Mouse (Mus musculus): Measurements from ENCODE around the gene Edaradd.

Edaradd gene

DNA sequence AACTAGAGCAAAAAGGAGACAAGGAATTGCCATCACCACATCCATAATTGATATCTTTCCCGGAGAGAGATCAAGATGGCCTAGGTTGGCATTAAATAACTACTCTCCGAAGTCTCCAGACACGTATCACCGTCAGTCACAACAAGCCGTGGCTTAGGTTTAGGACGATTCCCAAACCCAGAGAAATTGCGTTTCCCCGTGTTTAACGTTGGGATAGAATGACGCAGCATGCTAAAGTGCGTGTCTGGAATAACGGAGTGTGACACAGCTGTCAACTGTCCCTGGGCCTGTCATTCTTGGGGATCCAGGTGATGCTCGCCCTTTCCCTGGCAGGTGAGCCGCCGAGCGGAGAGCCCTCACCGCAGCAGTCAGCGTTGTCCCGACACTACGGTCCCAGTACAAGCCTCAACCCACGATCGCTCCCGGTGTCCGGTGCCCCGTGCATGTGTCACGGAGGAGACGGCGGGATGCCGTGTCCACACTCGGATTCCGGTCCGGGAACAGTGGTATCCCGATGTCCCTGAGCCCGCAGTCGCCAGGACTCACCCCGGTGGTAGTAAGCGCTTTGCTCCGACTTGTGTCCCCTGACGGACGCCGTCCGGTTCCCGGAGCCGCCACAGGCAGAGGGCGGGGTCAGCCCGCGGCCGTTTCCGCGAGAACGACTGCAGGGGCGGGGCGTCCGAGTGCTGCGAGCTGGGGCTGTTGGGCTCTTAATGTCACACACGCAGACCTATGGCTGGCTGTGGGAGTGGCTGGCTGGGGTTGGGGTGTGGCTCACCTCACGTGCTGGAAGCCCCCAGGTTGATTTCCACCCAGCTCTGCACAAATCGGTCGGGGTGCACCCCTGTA is 59.1 kb downstream of the Edaradd start:
- peak; percentile 92 for DNase-seq (ENCODE audit: low spot score)

- peak; percentile 75 for DNase-seq (ENCODE audit: low spot score)
Measured at GRCm38 (mm10) chr13:12460443-12460842, 59.8 kb downstream of the Edaradd start.

DNA sequence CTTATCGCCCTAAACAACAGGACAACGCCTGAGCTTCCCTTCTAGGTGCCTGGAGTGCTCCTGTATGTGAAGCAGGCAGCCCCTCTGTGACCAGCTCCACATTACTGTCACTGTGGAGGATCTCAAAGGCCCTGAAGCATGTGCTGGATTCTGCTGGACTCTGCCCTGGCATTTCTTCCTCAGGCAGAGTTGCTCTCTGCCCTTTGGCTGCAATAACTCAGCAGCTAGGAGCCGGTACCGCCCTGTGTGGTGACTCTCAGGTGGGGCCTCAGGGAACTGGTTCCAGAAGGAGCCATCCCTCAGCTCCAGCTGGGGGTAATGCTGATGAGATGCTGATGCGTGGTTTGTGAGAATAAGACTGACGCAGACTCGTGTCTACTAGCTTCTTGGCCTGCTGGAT is 63.5 kb downstream of the Edaradd start:
- DNase-seq (ENCODE audit: low spot score) = no peak

DNA sequence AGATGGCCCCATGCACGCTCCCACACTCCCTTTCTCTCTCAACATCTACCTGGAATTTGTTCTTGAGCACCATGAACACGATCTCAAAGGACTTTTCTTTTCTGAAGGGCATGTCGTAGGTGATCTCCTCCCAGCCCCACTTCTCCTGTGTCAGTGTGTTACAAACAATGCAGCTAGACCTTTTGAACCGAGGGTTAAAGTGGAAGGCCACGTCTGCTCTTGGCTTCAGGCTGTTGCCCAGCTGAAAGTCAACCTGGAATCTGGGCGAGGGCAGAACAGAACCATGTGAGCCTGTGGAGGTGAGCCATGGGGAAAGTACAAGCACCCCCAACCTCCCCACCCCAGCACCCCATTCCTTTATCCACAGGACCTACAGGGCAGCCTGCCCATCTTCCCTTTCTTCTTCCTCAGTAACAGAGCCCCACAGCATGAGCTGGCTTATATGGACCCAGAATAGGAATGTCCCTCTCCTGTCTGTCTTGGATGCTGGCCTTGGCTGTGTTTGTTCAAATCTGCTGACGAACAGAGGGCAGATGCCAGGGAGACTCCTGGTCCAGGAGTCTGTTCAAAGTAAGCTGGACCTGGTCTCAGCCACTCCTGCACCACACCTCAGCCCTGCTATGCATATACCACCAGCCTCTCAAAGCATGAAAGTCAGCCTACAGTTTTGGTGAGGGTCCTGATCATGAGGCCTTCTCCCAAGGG is 65.4 kb downstream of the Edaradd start:
- DNase-seq (ENCODE audit: low spot score) = no peak

DNA sequence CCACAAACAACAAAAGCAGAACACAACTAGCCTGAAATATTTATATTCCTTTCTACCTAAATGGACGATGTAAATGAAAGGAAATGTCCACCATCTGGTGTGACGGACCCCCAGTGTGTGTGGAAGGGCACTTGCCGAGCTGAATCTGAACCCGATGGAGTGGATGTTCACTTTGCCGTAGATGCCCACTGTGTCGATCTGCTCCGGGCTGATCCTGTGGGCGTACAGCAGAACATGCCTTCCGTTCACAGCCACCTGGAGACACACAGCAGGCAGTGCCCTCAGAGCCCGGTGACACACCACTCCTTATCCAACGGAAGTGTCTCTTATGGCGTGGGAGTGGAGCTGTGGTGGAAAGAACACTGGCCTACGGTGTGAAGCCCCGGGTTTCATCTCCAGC is 67.1 kb downstream of the Edaradd start:
- DNase-seq (ENCODE audit: low spot score) = no peak

DNA sequence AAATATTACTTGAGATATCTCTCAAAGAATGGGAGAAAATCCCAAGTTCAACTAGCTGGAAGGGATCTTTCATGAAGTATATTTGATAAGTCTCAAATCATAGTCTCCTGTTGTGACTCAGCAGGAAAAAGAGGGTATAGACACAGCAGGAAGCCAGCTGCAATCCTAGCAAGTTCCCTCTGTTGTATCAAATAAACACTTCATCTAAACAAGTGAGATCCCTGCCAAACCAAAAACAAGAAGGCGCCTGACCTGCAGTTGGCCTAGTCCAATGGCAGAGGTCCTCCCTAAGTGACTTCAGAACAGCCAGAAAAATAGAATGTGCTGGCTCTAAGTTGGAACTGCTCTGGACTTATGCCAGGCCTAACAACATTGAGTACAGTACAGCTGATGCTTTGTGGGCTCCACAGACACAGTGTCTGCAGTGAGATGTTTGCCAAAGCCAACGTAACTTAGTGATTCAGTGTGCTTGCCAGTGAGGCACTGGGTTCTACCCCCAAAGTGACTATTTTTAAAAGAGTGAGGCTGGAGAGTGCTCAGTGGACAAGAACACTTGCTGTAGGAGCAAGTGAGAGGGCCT is 78.1 kb downstream of the Edaradd start:
- peak; percentile 15 for DNase-seq (ENCODE audit: low spot score)

DNA sequence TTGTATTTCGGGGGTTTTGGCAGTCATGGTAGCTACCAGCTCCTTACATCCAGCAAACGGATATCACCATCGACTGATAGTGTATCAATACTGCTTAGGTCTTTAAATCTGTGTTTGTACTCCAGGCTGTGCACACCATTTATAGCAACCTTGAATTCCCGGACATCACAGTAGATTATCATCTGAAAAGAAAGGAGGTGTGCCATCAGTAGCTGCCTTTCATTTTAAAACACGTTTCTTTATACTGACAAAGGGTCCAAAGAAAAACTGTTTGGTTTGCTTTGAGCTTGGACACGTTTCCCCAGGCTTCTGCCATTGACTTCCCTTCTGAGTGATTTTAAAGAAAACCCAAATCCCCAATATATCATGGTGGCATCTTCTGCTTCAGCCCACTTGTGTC is 79.4 kb downstream of the Edaradd start:
- DNase-seq (ENCODE audit: low spot score) = no peak

DNA sequence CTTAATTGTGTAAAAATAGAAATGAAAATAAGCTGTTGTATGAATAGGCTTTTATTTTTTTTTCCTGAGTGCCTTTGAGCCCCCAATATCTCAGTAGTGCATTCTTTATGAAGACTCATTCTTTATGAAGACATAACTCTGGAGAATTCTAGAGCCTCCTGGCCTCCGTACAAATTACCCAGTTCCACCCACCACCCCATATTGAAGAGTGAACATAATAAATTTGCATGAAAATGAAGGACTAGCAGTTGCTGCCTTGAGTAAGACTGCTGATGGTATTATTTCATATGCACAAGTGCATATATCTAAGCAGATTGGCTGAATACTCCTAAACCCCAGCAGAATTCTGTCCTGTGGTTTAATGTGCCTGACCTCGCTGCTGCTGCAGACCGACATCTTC is 80.7 kb downstream of the Edaradd start:
- DNase-seq (ENCODE audit: low spot score) = no peak

DNA sequence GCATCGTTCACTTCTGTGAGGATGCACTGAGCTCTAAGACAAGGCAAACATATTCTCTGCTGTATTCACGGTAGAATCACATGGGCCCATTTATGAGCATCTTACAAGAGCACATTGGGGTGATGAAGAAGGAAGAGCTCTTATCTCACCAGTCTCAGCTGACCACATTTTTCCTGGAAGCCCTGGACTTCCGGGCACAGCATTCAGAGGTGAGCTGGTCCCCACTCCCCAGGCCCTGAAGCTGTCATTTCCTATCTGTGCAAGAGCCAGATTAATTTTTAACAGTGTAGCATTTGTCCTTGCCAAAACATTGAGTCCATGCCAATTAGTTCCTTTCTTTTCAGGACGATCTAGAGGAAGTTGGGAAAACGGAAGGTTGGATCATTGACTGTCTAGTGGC is 86.4 kb downstream of the Edaradd start:
- no peak for DNase-seq (ENCODE audit: low spot score)

- no peak for DNase-seq (ENCODE audit: low spot score)
Measured at GRCm38 (mm10) chr13:12428556-12428955, 91.7 kb downstream of the Edaradd start.
